Mouse (Mus musculus) erythroblast, embryonic 14.5 days (primary cell): Measurements from ENCODE around the gene Negr1.

Experiments
- GATA1 ChIP-seq: IDR thresholded peaks from 2 replicates; pipeline ENCODE4 v1.6.1; 2012; ENCODE audit warnings: low read length, inconsistent platforms, mixed read lengths
- TAL1 ChIP-seq: IDR thresholded peaks from 3 replicates; pipeline ENCODE4 v1.6.1; 2012; ENCODE audit warnings: low read length, inconsistent platforms, mixed read lengths

DNA sequence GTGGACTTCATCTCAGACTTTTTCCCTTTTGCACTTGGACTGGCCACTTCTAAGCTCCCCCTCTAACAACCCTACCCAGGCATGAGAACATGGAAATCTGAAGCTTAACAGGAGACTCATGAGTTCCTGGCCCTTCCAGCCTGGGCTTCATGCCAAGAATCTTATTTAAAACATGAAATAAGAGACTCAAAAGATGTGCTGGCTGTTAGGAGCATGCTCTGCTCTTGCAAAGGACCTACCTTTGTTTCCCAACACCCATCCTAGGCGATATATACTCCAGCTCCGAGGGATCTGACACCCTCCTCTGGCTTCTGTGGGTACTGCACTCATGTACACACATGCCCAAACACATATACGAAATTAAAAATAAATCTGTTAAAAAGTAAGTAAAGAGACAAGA lies 797.3 kb downstream of the Negr1 start:
- TF ChIP-seq GATA1 (no peak), TAL1 (no peak)
